Mouse (Mus musculus): Measurements from ENCODE around the gene Adssl1. TPM values are rescaled to one million over a fixed set of nuclear protein-coding genes. Genes with fewer than 3 reads are reported as not detected.

Gene Adssl1
- total and polyA plus RNA-seq, 3 experiments: 10.2 to 29.4 (median 10.7) TPM

- dilution Hi-C loops (cut with MboI; ENCODE audit: extremely low pct_ligation_motif_present, extremely low pct_unique_long_range_greater_than_20kb, low sequenced_read_pairs): no loop called here
Observed at GRCm38 (mm10) chr12:112661851-112662250, 42.0 kb downstream of the Adssl1 start.

GRCm38 (mm10) chr12:112663303-112663702, 43.5 kb downstream of the Adssl1 start:
- TF ChIP-seq SMC3 (IDR thresholded peaks at IDR 0.05; ENCODE audit: low read depth, low read length) (no peak), USF1 (IDR thresholded peaks at IDR 0.05; ENCODE audit: low read depth, low read length) (no peak), ZMIZ1 (IDR thresholded peaks at IDR 0.05; ENCODE audit: low read depth, low read length) (no peak), EP300 (IDR thresholded peaks at IDR 0.05; ENCODE audit: low read length) (no peak), IRF4 (IDR thresholded peaks at IDR 0.05; ENCODE audit: low read depth, low read length) (no peak), MXI1 (IDR thresholded peaks at IDR 0.05; ENCODE audit: low read depth, low read length) (no peak), ETS1 (conservative IDR thresholded peaks at IDR 0.05; ENCODE audit: low read depth, low read length) (no peak), JUND (conservative IDR thresholded peaks at IDR 0.05; ENCODE audit: low read depth, low read length) (no peak), MAFK (IDR thresholded peaks at IDR 0.05; ENCODE audit: insufficient replicate concordance, low read length) (no peak), ZKSCAN1 (IDR thresholded peaks at IDR 0.05; ENCODE audit: borderline replicate concordance, low read depth, low read length) (no peak), ZNF384 (IDR thresholded peaks at IDR 0.05; ENCODE audit: low read depth, low read length) (no peak), JUN (IDR thresholded peaks at IDR 0.05; ENCODE audit: insufficient read depth, low read depth, low read length) (no peak), TCF12 (IDR thresholded peaks at IDR 0.05; ENCODE audit: low read depth, low read length) (no peak), ZC3H11A (IDR thresholded peaks at IDR 0.05; ENCODE audit: low read depth, low read length) (no peak), BHLHE40 (IDR thresholded peaks at IDR 0.05; ENCODE audit: low read depth, low read length) (no peak), ELF1 (IDR thresholded peaks at IDR 0.05; ENCODE audit: low read depth, low read length) (no peak), POLR2A (IDR thresholded peaks at IDR 0.05; ENCODE audit: low read depth, low read length) (no peak), RCOR1 (conservative IDR thresholded peaks at IDR 0.05; ENCODE audit: low read depth, low read length) (no peak)
- Histone ChIP-seq H3K9ac (ENCODE audit: insufficient read depth, low read depth) (no peak overlapping the region), H3K4me3 (replicated peaks in 1 of 3; ENCODE audit: low read depth in 2 of 3, low read length in 2 of 3, poor library complexity in 1 of 3) (no peak overlapping the region), H3K36me3 (replicated peaks in 1 of 2; ENCODE audit: control insufficient read depth in 1 of 2, insufficient read depth in 1 of 2, low read length in 1 of 2) (peaks cover 80 to 99% of the 10 kb centered on the region in 2 experiments), H3K27ac (ENCODE audit: insufficient read depth, low read depth) (no peak overlapping the region), H3K9me3 (replicated peaks; ENCODE audit: low read length) (no peaks in the 10 kb centered on the region), H3K4me2 (ENCODE audit: insufficient read depth, low read depth, poor library complexity, severe bottlenecking) (no peak overlapping the region), H3K79me2 (replicated peaks; ENCODE audit: control insufficient read depth, extremely low read depth, insufficient read depth, poor library complexity, severe bottlenecking) (no peaks in the 10 kb centered on the region; the same call in 1 of the 2 replicates), H3K4me1 (ENCODE audit: control insufficient read depth in 1 of 2, insufficient read depth in 2 of 2) (peaks cover 0 to 20% of the 10 kb centered on the region in 2 experiments; a peak in 2 of 4 replicates), H3K27me3 (replicated peaks) (no peaks in the 10 kb centered on the region)
- dilution Hi-C loops (cut with MboI; ENCODE audit: extremely low pct_ligation_motif_present, extremely low pct_unique_long_range_greater_than_20kb, low sequenced_read_pairs) (no loop called here), in situ Hi-C loops (cut with MboI; ENCODE audit: low pct_ligation_motif_present, low pct_unique_long_range_greater_than_20kb, low sequenced_read_pairs) (no loop called here)
- DNase-seq (ENCODE audit: extremely low read depth): no peak

More at GRCm38 (mm10) chr12:112661851-112662250, 42.0 kb downstream of the Adssl1 start:
- TF ChIP-seq POLR2A (IDR thresholded peaks at IDR 0.05; ENCODE audit: low read depth, low read length): no peak
- peaks cover 81 to 99% of the 10 kb centered on the region in 2 experiments for H3K36me3 ChIP-seq (replicated peaks in 1 of 2; ENCODE audit: control insufficient read depth in 1 of 2, insufficient read depth in 1 of 2, low read length in 1 of 2)
- H3K27ac ChIP-seq (ENCODE audit: insufficient read depth, low read depth): no peak overlapping the region
- in situ Hi-C loops (cut with MboI; ENCODE audit: low pct_ligation_motif_present, low pct_unique_long_range_greater_than_20kb, low sequenced_read_pairs): no loop called here
- no peak for DNase-seq (ENCODE audit: extremely low read depth)
- peaks cover 0 to 12% of the 10 kb centered on the region in 2 experiments; a peak in 1 of 4 replicates for H3K4me1 ChIP-seq (ENCODE audit: control insufficient read depth in 1 of 2, insufficient read depth in 2 of 2)
- H3K27me3 ChIP-seq (replicated peaks): no peaks in the 10 kb centered on the region
- no peak overlapping the region for H3K4me2 ChIP-seq (ENCODE audit: insufficient read depth, low read depth, poor library complexity, severe bottlenecking)
- H3K9me3 ChIP-seq (replicated peaks; ENCODE audit: low read length): no peaks in the 10 kb centered on the region
- no peaks in the 10 kb centered on the region; the same call in 1 of the 2 replicates for H3K79me2 ChIP-seq (replicated peaks; ENCODE audit: control insufficient read depth, extremely low read depth, insufficient read depth, poor library complexity, severe bottlenecking)
- H3K4me3 ChIP-seq (replicated peaks in 1 of 3; ENCODE audit: low read depth in 2 of 3, low read length in 2 of 3, poor library complexity in 1 of 3): no peak overlapping the region
- H3K9ac ChIP-seq (ENCODE audit: insufficient read depth, low read depth): no peak overlapping the region
